Mouse (Mus musculus) lung, postnatal 0 days (tissue): ENCODE data around the gene Fbxl8. TPM values are rescaled to one million over a fixed set of nuclear protein-coding genes. Genes with fewer than 3 reads are reported as not detected.

ENCODE experiments used
- ATAC-seq: fragments of 200-750 bp; cut with Nextera tagmentation; 2 replicates; pipeline ENCODE4 v1.8.0; 2017; ENCODE audit warnings: moderate library complexity
- DNase-seq: peaks from one replicate; pipeline ENCODE4 v3.0.0-alpha.2; 2016; ENCODE audit warnings: low spot score
- H3K27ac ChIP-seq: fragments of 300-500 bp; sonication (generic); 2 replicates; pipeline ENCODE4 v1.5.1; 2014; ENCODE audit warnings: antibody characterized with exemption, mild to moderate bottlenecking, low read length, mixed read lengths
- H3K27me3 ChIP-seq: fragments of 300-500 bp; sonication (generic); replicated peaks from 2 replicates; pipeline ENCODE4 v1.6.1; 2014; ENCODE audit warnings: low read length, mixed read lengths; ENCODE audit not compliant: insufficient read depth
- H3K36me3 ChIP-seq: fragments of 300-500 bp; sonication (generic); 2 replicates; pipeline ENCODE4 v1.6.1; 2014; ENCODE audit warnings: low read length, mixed read lengths; ENCODE audit not compliant: insufficient read depth
- H3K4me1 ChIP-seq: fragments of 300-500 bp; sonication (generic); 2 replicates; pipeline ENCODE4 v1.6.1; 2014; ENCODE audit warnings: antibody characterized with exemption, low read depth, low read length, mixed read lengths; ENCODE audit not compliant: insufficient read depth
- H3K4me2 ChIP-seq: fragments of 300-500 bp; sonication (generic); replicated peaks from 2 replicates; pipeline ENCODE4 v1.6.1; 2014; ENCODE audit warnings: low read depth, mild to moderate bottlenecking, low read length, moderate library complexity, mixed read lengths
- H3K4me3 ChIP-seq: fragments of 300-500 bp; sonication (generic); 2 replicates; pipeline ENCODE4 v1.5.1; 2014; ENCODE audit warnings: low read depth, low read length
- H3K9ac ChIP-seq: fragments of 300-500 bp; sonication (generic); replicated peaks from 2 replicates; pipeline ENCODE4 v1.6.1; 2014; ENCODE audit warnings: low read depth, mild to moderate bottlenecking
- H3K9me3 ChIP-seq: fragments of 300-500 bp; sonication (generic); 2 replicates; pipeline ENCODE4 v1.6.1; 2016; ENCODE audit warnings: low read length, mixed read lengths
- CTCF ChIP-seq: IDR thresholded peaks from 2 replicates; pipeline ENCODE4 v1.5.1; 2016; ENCODE audit warnings: antibody characterized with exemption, mild to moderate bottlenecking
- EP300 ChIP-seq: IDR thresholded peaks from 2 replicates; pipeline ENCODE4 v1.6.1; 2016; ENCODE audit warnings: antibody characterized with exemption, mild to moderate bottlenecking, control low read depth
- WGBS: fragments of 180-500 bp; shearing (Covaris S2); extraction: QIAGEN DNeasy Blood & Tissue Kit; methylation state at CpG from one replicate; pipeline ENCODE4 v1.1.7; 2014; 5-methylcytosine and 5-hydroxymethylcytosine counted together
- polyA plus RNA-seq: library from polyadenylated mRNA; unstranded; fragments of >200 nt; fragmentation: Nextera tagmentation; extraction: Ambion mirVana; gene quantifications from 2 replicates; pipeline ENCODE4 v1.2.1, GENCODE M21; 2015

Gene Fbxl8
- polyA plus RNA-seq, 1 experiment from 2014 or later: 6.0 TPM

DNA sequence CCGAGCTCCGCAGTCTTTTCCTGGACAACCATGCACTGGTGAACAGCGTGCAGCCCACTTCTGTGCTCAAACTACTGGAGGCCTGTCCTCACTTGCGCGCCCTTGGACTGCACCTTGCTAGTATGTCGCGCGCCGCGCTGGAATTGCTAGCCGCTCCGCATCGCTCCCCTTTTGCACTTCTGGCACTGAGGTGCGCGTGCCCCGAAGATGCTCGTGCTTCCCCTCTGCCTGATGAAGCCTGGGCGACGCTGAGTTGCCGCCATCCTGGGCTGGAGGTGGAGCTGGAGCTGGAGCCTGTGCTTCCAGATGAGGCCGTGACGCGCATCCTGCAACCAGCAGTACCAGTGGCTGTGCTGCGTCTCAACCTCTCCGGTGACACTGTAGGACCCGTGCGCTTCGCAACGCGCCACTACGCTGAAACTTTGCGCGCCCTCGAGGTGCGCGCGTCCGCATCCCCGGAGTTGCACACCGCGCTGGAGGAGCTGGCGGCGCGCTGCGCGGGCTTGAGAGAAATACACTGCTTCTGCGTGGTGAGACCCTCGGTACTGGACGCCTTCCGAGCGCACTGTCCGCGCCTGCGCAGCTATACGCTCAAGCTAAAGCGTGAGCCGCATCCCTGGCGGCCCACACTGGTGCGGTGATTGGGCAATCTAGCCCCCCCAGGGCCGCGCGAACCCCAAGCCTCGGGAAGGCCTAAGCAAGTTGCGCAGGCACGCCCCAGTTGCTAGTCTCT, 4.1 kb downstream of the Fbxl8 start:
- Histone ChIP-seq H3K27ac (0 out of 2 replicates have a peak overlapping the region, but pooled peaks have one; percentile 47), H3K9ac (no peak overlapping the region; the same call in 1 of the 2 replicates), H3K4me1 (peaks cover 29% of the 10 kb centered on the region), H3K36me3 (no peaks in the 10 kb centered on the region), H3K27me3 (peaks cover 46% of the 10 kb centered on the region), H3K9me3 (no peaks in the 10 kb centered on the region), H3K4me2 (peak overlapping the region; percentile 86), H3K4me3 (peak overlapping the region; percentile 43)
- DNase-seq (peak; percentile 47), ATAC-seq (peak; percentile 13)
- TF ChIP-seq EP300 (no peak), CTCF (no peak)
- 4% methylated on average over 65 of the region's 65 CpGs for WGBS

GRCm38 (mm10) chr8:105269075-105269458, 4.6 kb downstream of the Fbxl8 start:
- peak; percentile 77 for DNase-seq
- H3K4me1 ChIP-seq: peaks cover 26% of the 10 kb centered on the region
- H3K4me3 ChIP-seq: peak overlapping the region; percentile 43
- no peaks in the 10 kb centered on the region for H3K9me3 ChIP-seq
- no peaks in the 10 kb centered on the region for H3K36me3 ChIP-seq
- 7% methylated on average over 10 of the region's 10 CpGs for WGBS
- peak overlapping the region; percentile 86 for H3K4me2 ChIP-seq
- ATAC-seq: peak; percentile 69
- peak overlapping the region; percentile 19; the same call in 1 of the 2 replicates for H3K9ac ChIP-seq
- TF ChIP-seq EP300 (0 out of 2 replicates have a peak, but pooled peaks have one; percentile 30), CTCF (no peak)
- peaks cover 46% of the 10 kb centered on the region for H3K27me3 ChIP-seq
- H3K27ac ChIP-seq: peak overlapping the region; percentile 79

GRCm38 (mm10) chr8:105269461-105269947, 5.1 kb downstream of the Fbxl8 start, which contains the start of gene Hsf4:
Gene Hsf4, plus strand, starts transcription at chr8:105269801.
- Histone ChIP-seq H3K27ac (peak within 1 kb of the TSS; percentile 79), H3K4me3 (peak within 1 kb of the TSS; percentile 43), H3K9ac (peak within 1 kb of the TSS; percentile 19), H3K4me1 (peaks cover 25% of the 10 kb centered on the region), H3K9me3 (no peaks in the 10 kb centered on the region), H3K27me3 (peaks cover 47% of the 10 kb centered on the region), H3K36me3 (no peaks in the 10 kb centered on the region), H3K4me2 (peak within 1 kb of the TSS; percentile 86)
- peak; percentile 76 for ATAC-seq
- TF ChIP-seq EP300 (no peak), CTCF (no peak)
- peak; percentile 72 for DNase-seq
- WGBS: under 1% methylated on average over 41 of the region's 42 CpGs

GRCm38 (mm10) chr8:105270101-105270915, 5.9 kb downstream of the Fbxl8 start:
- TF ChIP-seq CTCF: no peak
- no peak for TF ChIP-seq EP300
- ATAC-seq (no peak), DNase-seq (no peak)
- 10% methylated on average over 39 of the region's 39 CpGs for WGBS
- H3K4me3 ChIP-seq: peak overlapping the region; percentile 43
- H3K9me3 ChIP-seq: no peaks in the 10 kb centered on the region
- peak overlapping the region; percentile 79; the same call in 1 of the 2 replicates for H3K27ac ChIP-seq
- H3K4me1 ChIP-seq: peaks cover 17% of the 10 kb centered on the region
- peak overlapping the region; percentile 86 for H3K4me2 ChIP-seq
- H3K9ac ChIP-seq: peak overlapping the region; percentile 19; the same call in 1 of the 2 replicates
- H3K27me3 ChIP-seq: peaks cover 53% of the 10 kb centered on the region
- H3K36me3 ChIP-seq: no peaks in the 10 kb centered on the region

DNA sequence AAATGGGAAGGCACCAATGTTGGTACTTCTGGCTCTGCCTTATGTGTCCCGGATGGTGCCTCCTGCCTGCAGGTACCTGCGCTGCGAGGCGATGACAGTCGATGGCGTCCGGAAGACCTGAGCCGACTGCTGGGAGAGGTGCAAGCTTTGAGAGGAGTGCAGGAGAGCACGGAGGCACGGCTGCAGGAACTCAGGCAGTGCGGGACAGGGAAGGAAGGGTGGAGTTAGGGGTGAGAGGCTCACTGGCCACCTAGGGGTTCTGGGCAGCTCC, 6.4 kb downstream of the Fbxl8 start:
- H3K9ac ChIP-seq: no peak overlapping the region
- H3K4me2 ChIP-seq: no peak overlapping the region
- H3K4me1 ChIP-seq: peaks cover 17% of the 10 kb centered on the region
- no peaks in the 10 kb centered on the region for H3K9me3 ChIP-seq
- WGBS: 20% methylated on average over 9 of the region's 11 CpGs
- peaks cover 53% of the 10 kb centered on the region for H3K27me3 ChIP-seq
- no peaks in the 10 kb centered on the region for H3K36me3 ChIP-seq
- TF ChIP-seq CTCF (peak; percentile 11; the same call in 1 of the 2 replicates), EP300 (no peak)
- H3K4me3 ChIP-seq: no peak overlapping the region
- DNase-seq (no peak), ATAC-seq (no peak)
- H3K27ac ChIP-seq: no peak overlapping the region

DNA sequence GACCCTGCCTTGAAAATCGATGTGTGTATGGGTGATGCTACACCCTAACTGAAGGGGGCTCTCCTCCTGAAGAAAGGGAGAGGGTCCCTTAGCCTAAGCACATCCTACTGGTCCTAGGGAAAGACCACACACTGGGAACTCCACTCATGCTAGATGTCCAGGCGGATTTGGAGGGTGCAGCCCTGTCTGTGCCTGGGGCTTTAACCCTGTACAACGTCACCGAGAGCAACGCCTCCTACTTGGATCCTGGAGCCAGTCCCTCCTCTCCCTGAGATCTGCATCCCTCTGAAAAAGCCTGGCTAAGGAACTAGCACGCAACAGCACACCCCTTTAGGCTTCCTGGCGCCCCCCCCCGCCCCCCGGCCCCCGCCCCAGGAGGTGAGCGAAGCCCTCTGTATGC, 10.9 kb downstream of the Fbxl8 start:
- Histone ChIP-seq H3K36me3 (no peaks in the 10 kb centered on the region), H3K4me3 (no peak overlapping the region), H3K9me3 (no peaks in the 10 kb centered on the region), H3K27me3 (peaks cover 42% of the 10 kb centered on the region), H3K9ac (no peak overlapping the region), H3K4me1 (no peaks in the 10 kb centered on the region; the same call in none of the 2 replicates), H3K27ac (no peak overlapping the region), H3K4me2 (peak overlapping the region; percentile 67; the same call in 1 of the 2 replicates)
- TF ChIP-seq EP300 (no peak), CTCF (no peak)
- no peak for ATAC-seq
- no peak for DNase-seq
- WGBS: 13% methylated on average over 11 of the region's 11 CpGs
